Mouse (Mus musculus) heart, embryonic 16.5 days (tissue): ENCODE measurements around the gene Gm17428. TPM values are rescaled to one million over a fixed set of nuclear protein-coding genes. Genes with fewer than 3 reads are reported as not detected.

Experiments used
- ATAC-seq: fragments of 200-750 bp; cut with Nextera tagmentation; replicated peaks from 2 replicates; pipeline ENCODE4 v1.8.0; 2017; ENCODE audit warnings: moderate number of reproducible peaks; ENCODE audit not compliant: insufficient read depth, low FRiP score; ENCODE audit errors: extremely low read depth
- H3K27ac ChIP-seq: fragments of 300-500 bp; sonication (generic); 2 replicates; pipeline ENCODE4 v1.5.1; 2014; ENCODE audit warnings: mild to moderate bottlenecking, low read length, control low read depth, moderate library complexity
- H3K27me3 ChIP-seq: fragments of 300-500 bp; sonication (generic); 2 replicates; pipeline ENCODE4 v1.6.1; 2014; ENCODE audit warnings: low read length, mixed read lengths; ENCODE audit not compliant: control insufficient read depth, insufficient read depth
- H3K36me3 ChIP-seq: fragments of 300-500 bp; sonication (generic); 2 replicates; pipeline ENCODE4 v1.6.1; 2014; ENCODE audit not compliant: control insufficient read depth, insufficient read depth
- H3K4me1 ChIP-seq: fragments of 300-500 bp; sonication (generic); 2 replicates; pipeline ENCODE4 v1.6.1; 2014; ENCODE audit warnings: low read length, mixed read lengths; ENCODE audit not compliant: control insufficient read depth, insufficient read depth
- H3K4me2 ChIP-seq: fragments of 300-500 bp; sonication (generic); 2 replicates; pipeline ENCODE4 v1.6.1; 2014; ENCODE audit warnings: low read depth, mild to moderate bottlenecking, control low read depth, low read length
- H3K4me3 ChIP-seq: fragments of 300-500 bp; sonication (generic); 2 replicates; pipeline ENCODE4 v1.5.1; 2014; ENCODE audit warnings: mild to moderate bottlenecking, control low read depth, low read length
- H3K9ac ChIP-seq: fragments of 300-500 bp; sonication (generic); 2 replicates; pipeline ENCODE4 v1.6.1; 2014; ENCODE audit warnings: low read length, control low read depth
- H3K9me3 ChIP-seq: fragments of 300-500 bp; sonication (generic); replicated peaks from 2 replicates; pipeline ENCODE4 v1.6.1; 2016; ENCODE audit warnings: low read length; ENCODE audit not compliant: control insufficient read depth
- WGBS: fragments of 180-500 bp; shearing (Covaris S2); extraction: QIAGEN DNeasy Blood & Tissue Kit; methylation state at CpG from one replicate; pipeline ENCODE4 v1.1.7; 2014; 5-methylcytosine and 5-hydroxymethylcytosine counted together
- polyA plus RNA-seq: library from polyadenylated mRNA; unstranded; fragments of >200 nt; fragmentation: Nextera tagmentation; extraction: Ambion mirVana; gene quantifications from 2 replicates; pipeline ENCODE4 v1.2.1, GENCODE M21; 2015

The Gm17428 gene
- polyA plus RNA-seq, 1 experiment from 2014 or later = not detected

DNA sequence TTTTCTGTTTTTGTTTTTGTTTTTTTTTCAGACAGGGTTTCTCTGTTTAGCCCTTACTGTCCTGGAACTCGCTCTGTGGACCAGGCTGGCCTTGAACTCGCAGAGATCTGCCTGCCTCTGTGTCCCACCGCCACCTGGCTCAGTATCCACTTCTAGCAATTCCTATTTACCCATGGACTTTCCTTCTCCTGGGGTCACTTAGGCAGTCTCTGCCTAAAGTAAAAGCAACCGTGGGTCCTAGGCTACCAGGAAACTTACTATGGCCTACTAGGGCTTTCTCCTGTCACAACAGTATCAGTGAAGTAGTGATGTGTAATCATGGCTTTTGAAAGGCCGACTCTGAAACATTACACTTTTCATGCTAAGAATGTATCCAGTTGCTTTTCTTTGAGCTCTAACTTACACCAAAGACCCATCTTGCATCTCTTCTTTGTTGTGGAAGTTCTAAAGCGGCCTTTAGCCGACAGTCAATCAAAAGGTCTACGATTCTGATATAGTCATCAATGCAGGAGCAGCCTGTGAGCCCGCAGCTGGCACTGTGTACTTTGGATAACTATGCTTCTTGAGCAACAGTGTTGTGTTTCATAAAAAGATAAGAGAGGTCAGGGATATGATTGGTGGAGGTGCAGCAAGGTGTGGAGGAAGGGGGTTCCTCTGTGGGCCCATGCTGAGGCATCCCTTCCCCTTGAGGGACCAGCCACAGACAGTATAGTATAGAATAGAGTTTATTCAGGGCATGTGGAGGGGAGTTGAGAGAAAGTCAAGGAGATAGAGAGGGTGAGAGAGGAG lies 30.6 kb downstream of the Gm17428 start:
- Histone ChIP-seq H3K27ac (0 out of 2 replicates have a peak overlapping the region, but pooled peaks have one; percentile 21), H3K9ac (no peak overlapping the region), H3K9me3 (no peaks in the 10 kb centered on the region), H3K4me1 (peaks cover 52% of the 10 kb centered on the region), H3K27me3 (no peaks in the 10 kb centered on the region), H3K4me2 (no peak overlapping the region), H3K36me3 (no peaks in the 10 kb centered on the region), H3K4me3 (no peak overlapping the region)
- 87% methylated on average over 9 of the region's 9 CpGs for WGBS
- ATAC-seq = no peak

DNA sequence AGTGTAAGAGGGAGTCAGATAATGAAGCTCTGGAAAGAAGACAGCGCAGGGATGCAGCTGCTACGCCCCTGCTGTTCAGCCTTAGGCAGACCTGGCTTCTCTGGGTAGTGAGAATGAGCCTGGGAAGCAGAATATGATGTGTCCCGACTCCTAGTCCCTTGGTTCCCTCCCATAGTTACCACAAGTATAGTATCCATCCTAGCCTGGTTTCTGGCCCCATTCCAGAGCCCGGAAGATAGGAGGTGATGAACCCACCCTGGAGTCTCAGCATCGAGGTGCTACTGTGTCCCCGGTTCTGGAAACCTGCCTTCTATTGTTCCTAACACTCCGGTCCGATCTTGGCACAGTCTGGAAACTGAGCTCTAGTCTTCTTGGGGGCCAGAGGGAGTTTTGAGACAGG lies 31.7 kb downstream of the Gm17428 start:
- H3K36me3 ChIP-seq = no peaks in the 10 kb centered on the region
- peaks cover 42% of the 10 kb centered on the region for H3K4me1 ChIP-seq
- peak overlapping the region; percentile 88 for H3K27ac ChIP-seq
- H3K9ac ChIP-seq = 0 out of 2 replicates have a peak overlapping the region, but pooled peaks have one; percentile 5
- no peak overlapping the region for H3K4me2 ChIP-seq
- no peak overlapping the region for H3K4me3 ChIP-seq
- no peaks in the 10 kb centered on the region for H3K27me3 ChIP-seq
- WGBS = 64% methylated on average over 8 of the region's 8 CpGs
- no peaks in the 10 kb centered on the region for H3K9me3 ChIP-seq
- no peak for ATAC-seq

GRCm38 (mm10) chr14:55011116-55011515 lies 34.4 kb downstream of the Gm17428 start:
- 77% methylated on average over 4 of the region's 4 CpGs for WGBS
- Histone ChIP-seq H3K4me2 (no peak overlapping the region), H3K9me3 (no peaks in the 10 kb centered on the region), H3K27me3 (no peaks in the 10 kb centered on the region), H3K4me3 (no peak overlapping the region), H3K4me1 (peaks cover 26% of the 10 kb centered on the region), H3K36me3 (no peaks in the 10 kb centered on the region), H3K27ac (no peak overlapping the region), H3K9ac (no peak overlapping the region)
- ATAC-seq = no peak

DNA sequence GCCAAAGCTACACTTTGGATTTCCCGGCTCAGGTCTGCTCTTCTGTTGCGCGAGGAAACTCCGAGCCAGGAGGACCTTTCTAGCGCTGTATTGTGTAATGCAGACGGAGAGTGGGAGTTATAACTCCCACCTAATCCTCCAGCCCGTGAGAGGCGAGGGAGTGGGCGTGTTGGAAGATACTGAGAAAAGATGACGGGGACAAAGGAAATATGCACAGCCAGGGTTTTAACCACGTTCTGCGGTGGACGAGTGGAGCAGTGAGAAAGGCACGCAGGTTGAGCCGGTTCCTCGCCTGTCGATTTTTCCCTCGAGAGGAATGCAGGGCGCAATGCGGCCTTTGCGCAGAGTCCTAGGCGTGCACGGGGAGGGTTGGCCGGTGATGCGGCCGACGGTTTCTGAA lies 37.9 kb downstream of the Gm17428 start:
- peak overlapping the region; percentile 83 for H3K4me2 ChIP-seq
- no peaks in the 10 kb centered on the region for H3K27me3 ChIP-seq
- peaks cover 10% of the 10 kb centered on the region for H3K36me3 ChIP-seq
- peak overlapping the region; percentile 94 for H3K27ac ChIP-seq
- peak; percentile 39 for ATAC-seq
- peaks cover 17% of the 10 kb centered on the region for H3K4me1 ChIP-seq
- no peaks in the 10 kb centered on the region for H3K9me3 ChIP-seq
- H3K9ac ChIP-seq = peak overlapping the region; percentile 73
- H3K4me3 ChIP-seq = peak overlapping the region; percentile 59
- WGBS = under 1% methylated on average over 27 of the region's 27 CpGs

DNA sequence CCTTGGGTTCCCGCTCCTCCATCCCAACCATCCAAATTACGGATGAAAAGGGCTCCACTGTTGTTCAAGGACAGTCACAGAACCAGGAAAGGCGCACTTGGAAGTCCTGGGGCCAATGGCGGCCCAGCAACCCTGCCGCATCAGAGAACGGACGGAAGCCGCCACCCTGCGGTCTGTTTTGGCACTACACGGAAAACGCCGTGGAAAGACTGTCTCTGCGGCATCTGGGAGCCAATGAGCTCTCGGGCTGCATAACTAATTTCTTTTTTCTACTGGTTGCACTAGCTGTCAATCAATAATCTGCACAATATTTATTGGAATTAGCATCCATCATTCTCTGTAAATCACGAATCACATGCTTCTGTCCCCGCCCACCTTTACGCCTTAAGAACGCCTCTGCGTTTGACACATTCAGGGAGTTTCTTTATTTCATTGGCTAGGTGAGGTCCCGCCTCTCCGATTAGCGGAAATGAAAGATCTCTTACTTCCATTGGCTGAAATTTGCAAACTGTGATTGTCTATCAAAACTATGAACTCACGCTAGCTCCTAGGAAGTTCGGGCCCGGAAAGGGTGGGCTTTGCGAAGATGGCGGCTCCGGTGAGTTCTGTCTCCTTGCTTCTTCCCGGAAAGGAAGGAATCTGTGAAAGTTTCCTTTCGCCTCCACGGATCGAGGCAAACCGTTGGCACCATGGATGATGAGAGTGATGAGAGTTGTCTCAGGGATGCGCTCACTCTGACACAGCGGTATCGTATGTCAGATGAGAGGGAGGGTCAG lies 38.4 kb downstream of the Gm17428 start, which contains the start of gene Ngdn:
Gene Ngdn (plus strand): TSS at position 464 of the 776 bp plus-strand sequence.
- H3K9ac ChIP-seq = peak within 1 kb of the TSS; percentile 90
- peak within 1 kb of the TSS; percentile 94 for H3K27ac ChIP-seq
- 0% methylated on average over 36 of the region's 36 CpGs for WGBS
- H3K4me3 ChIP-seq = peak within 1 kb of the TSS; percentile 87
- no peaks in the 10 kb centered on the region for H3K27me3 ChIP-seq
- H3K4me2 ChIP-seq = peak within 1 kb of the TSS; percentile 83
- peaks cover 13% of the 10 kb centered on the region for H3K4me1 ChIP-seq
- no peaks in the 10 kb centered on the region for H3K9me3 ChIP-seq
- peaks cover 10% of the 10 kb centered on the region for H3K36me3 ChIP-seq
- peak; percentile 95 for ATAC-seq

DNA sequence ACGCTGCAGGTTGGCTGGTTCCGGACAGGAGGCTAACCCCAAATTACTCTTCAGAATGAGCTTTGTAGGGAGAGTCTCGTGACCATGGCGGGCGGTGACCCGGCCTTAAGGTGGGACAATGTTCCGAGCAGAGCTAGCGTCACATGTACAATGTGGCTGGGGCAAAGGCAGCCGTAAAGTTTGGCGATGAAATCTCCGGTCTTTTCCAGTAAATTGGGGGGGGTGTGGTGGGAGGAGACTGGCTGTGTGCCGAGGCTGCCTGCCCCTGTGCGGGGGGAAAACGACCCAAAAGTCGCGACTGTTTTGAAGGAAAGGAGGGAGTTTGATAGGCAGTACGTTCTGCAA lies 39.0 kb downstream of the Gm17428 start:
- Histone ChIP-seq H3K36me3 (peaks cover 11% of the 10 kb centered on the region), H3K9me3 (no peaks in the 10 kb centered on the region), H3K4me3 (peak overlapping the region; percentile 87), H3K27ac (peak overlapping the region; percentile 82), H3K4me1 (peaks cover 13% of the 10 kb centered on the region), H3K4me2 (peak overlapping the region; percentile 82), H3K27me3 (no peaks in the 10 kb centered on the region), H3K9ac (peak overlapping the region; percentile 90)
- 0% methylated on average over 17 of the region's 17 CpGs for WGBS
- peak; percentile 16 for ATAC-seq

DNA sequence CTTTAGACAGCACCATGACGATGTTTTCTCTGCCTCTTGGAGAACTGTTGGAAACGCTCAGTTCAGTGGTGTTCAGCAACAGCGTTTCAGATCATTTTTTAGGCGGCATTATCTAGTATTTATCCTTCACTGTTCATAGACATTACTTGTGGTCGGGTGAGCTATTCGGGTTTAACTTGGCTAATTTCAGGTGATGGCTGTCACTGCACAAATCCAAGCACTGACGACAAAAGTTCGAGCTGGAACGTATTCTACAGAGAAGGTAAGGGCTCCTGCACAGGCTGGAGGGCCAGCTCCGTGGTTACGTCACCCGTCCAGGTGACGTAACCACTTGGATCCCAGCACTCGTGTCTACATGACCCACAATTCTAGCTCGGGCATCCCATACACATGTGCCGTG lies 40.1 kb downstream of the Gm17428 start:
- Histone ChIP-seq H3K27ac (no peak overlapping the region), H3K4me2 (no peak overlapping the region), H3K9me3 (no peaks in the 10 kb centered on the region), H3K27me3 (no peaks in the 10 kb centered on the region), H3K4me1 (peaks cover 13% of the 10 kb centered on the region), H3K9ac (no peak overlapping the region), H3K36me3 (peaks cover 22% of the 10 kb centered on the region), H3K4me3 (no peak overlapping the region)
- no peak for ATAC-seq
- WGBS = 92% methylated on average over 16 of the region's 16 CpGs

- no peak overlapping the region for H3K27ac ChIP-seq
- no peak overlapping the region for H3K4me3 ChIP-seq
- H3K9ac ChIP-seq = no peak overlapping the region
- 87% methylated on average over 9 of the region's 9 CpGs for WGBS
- H3K4me2 ChIP-seq = no peak overlapping the region
- H3K27me3 ChIP-seq = no peaks in the 10 kb centered on the region
- no peak for ATAC-seq
- no peaks in the 10 kb centered on the region for H3K9me3 ChIP-seq
- peaks cover 43% of the 10 kb centered on the region for H3K36me3 ChIP-seq
- H3K4me1 ChIP-seq = peaks cover 9% of the 10 kb centered on the region
Measured at GRCm38 (mm10) chr14:55020394-55020793, 43.7 kb downstream of the Gm17428 start.

- Histone ChIP-seq H3K27me3 (no peaks in the 10 kb centered on the region), H3K36me3 (peaks cover 38% of the 10 kb centered on the region), H3K4me1 (peaks cover 4% of the 10 kb centered on the region), H3K4me2 (no peak overlapping the region), H3K27ac (no peak overlapping the region), H3K9me3 (no peaks in the 10 kb centered on the region), H3K4me3 (no peak overlapping the region), H3K9ac (no peak overlapping the region)
- no peak for ATAC-seq
- WGBS = 88% methylated on average over 15 of the region's 15 CpGs
Measured at GRCm38 (mm10) chr14:55023011-55023410, 46.3 kb downstream of the Gm17428 start.
